Mouse (Mus musculus): Measurements from ENCODE around the gene Dynlt1b. TPM values are rescaled to one million over a fixed set of nuclear protein-coding genes. Genes with fewer than 3 reads are reported as not detected.
A peak's percentile ranks its signal among the peaks of the same experiment; 100 is the strongest.
"Not testable (repeated sequence)": the region's sequence is repeated elsewhere in the genome, so short reads cannot be mapped to it uniquely, and the experiment has no call there.

Dynlt1b gene
- polyA plus RNA-seq, 1 experiment from 2014 or later, result 923 TPM

DNA sequence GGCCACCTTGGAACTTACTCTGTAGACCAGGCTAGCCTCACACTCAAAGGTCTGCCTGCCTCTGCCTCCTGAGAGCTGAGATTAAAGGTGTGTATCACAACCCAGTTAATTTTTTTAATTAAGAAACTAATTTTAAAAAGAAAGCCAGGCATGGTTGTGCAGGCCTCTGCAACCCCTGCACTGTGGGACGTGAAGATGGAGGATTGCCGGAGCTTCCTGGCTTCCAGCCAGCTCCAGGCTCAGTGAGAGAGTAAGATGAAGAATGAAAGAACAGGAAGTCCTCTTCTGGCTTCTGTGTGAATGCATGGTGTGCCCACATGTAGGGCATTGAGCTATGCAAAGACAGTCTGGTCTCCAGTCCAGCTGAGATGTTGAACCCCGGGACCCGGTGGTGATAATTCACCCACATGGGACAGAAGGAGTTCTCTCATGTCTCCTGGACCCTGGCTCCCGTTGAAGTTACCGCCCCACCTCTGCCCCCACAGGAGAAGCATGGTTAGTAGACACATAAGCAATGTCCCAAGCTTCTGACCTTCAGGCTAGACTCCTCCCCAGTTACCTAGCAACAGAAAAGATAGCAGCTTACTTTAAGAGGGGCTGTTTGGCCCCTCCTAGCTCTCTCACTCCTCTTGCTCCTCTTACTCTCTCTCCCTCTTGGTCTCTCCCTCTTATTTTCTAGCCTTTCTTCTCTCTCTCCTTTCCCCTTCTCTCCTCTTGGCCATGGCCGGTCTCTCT is 51.1 kb downstream of the Dynlt1b start:
- not testable (repeated sequence) for H3K4me1 ChIP-seq (ENCODE audit: control insufficient read depth, insufficient read depth, low read length)
- peak; percentile 8 for DNase-seq (ENCODE audit: low spot score)

DNA sequence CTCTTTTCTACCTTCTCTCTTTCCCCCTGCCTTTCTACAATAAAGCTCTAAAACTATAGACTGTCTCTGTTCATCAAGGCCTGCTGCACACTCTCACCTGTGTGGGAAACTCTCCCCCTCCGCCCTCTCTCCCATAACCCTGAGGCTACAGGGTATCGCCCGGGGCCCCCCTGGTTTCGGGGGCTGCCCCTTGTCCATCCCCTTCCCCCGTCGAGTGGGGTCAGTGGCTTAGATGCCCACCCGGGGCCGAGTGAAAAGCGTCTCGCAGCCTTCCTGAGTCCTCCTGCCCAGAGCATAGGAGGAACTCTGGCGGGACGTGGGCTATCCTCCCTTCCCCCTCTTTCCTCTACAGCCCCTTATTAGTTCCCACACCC is 51.7 kb downstream of the Dynlt1b start:
- not testable (repeated sequence) for ATAC-seq (ENCODE audit: insufficient read depth, low FRiP score, low TSS enrichment); H3K9ac ChIP-seq (ENCODE audit: low read length); H3K9me3 ChIP-seq (ENCODE audit: control insufficient read depth, low read length); H3K4me3 ChIP-seq (ENCODE audit: low read depth, low read length); H3K27me3 ChIP-seq (ENCODE audit: control insufficient read depth, insufficient read depth, low read length); H3K27ac ChIP-seq (ENCODE audit: low read depth, low read length); H3K4me2 ChIP-seq (ENCODE audit: low read depth); H3K36me3 ChIP-seq (ENCODE audit: control insufficient read depth, insufficient read depth, low read length); H3K4me1 ChIP-seq (ENCODE audit: control insufficient read depth, insufficient read depth, low read length)
- 90% methylated on average over 12 of the region's 12 CpGs for WGBS
- peak; percentile 6 for DNase-seq (ENCODE audit: low spot score)

More for the DNA sequence above, 51.1 kb downstream of the Dynlt1b start:
- not testable (repeated sequence) for H3K27me3 ChIP-seq (ENCODE audit: control insufficient read depth, insufficient read depth, low read length); H3K9me3 ChIP-seq (ENCODE audit: control insufficient read depth, low read length); H3K4me3 ChIP-seq (ENCODE audit: low read depth, low read length); H3K36me3 ChIP-seq (ENCODE audit: control insufficient read depth, insufficient read depth, low read length); H3K9ac ChIP-seq (ENCODE audit: low read length); H3K27ac ChIP-seq (ENCODE audit: low read depth, low read length); ATAC-seq (ENCODE audit: insufficient read depth, low FRiP score, low TSS enrichment); H3K4me2 ChIP-seq (ENCODE audit: low read depth)
- 80% methylated on average over 3 of the region's 7 CpGs for WGBS

DNA sequence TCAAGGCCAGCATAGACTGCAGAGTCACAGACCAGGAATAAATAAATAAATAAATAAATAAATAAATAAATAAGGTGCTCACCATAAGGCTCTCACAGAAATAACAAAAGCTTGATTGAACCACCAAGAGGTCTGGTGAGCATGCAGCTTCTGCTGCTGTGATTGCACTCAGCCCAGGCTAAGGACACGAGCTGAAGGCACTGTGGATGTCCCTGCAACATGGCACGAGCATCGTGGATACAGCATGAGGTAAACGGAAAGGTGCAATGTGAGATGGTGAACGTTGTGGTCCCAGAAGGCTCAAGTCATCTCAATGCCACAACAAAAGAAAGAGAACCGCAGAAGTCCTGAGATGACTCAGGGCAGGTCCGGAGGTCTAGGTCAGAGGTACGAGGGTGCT is 52.3 kb downstream of the Dynlt1b start:
- ATAC-seq (ENCODE audit: insufficient read depth, low FRiP score, low TSS enrichment); H3K4me3 ChIP-seq (ENCODE audit: low read depth, low read length); H3K9ac ChIP-seq (ENCODE audit: low read length); H3K4me1 ChIP-seq (ENCODE audit: control insufficient read depth, insufficient read depth, low read length); H3K4me2 ChIP-seq (ENCODE audit: low read depth); H3K9me3 ChIP-seq (ENCODE audit: control insufficient read depth, low read length); H3K27ac ChIP-seq (ENCODE audit: low read depth, low read length); H3K36me3 ChIP-seq (ENCODE audit: control insufficient read depth, insufficient read depth, low read length); H3K27me3 ChIP-seq (ENCODE audit: control insufficient read depth, insufficient read depth, low read length): not testable (repeated sequence)
- DNase-seq (ENCODE audit: low spot score), result peak; percentile 2
- WGBS, result 89% methylated on average over 7 of the region's 8 CpGs

Other genes with a start within 250 kb of the Dynlt1b start
- 29.8 and 31.9 TPM in 2 replicates for gene Tmem181a, start 173.3 kb upstream of the Dynlt1b start, polyA plus RNA-seq (2014; fragmentation: Nextera tagmentation; extraction: Ambion mirVana)
- gene Dynlt1a, start 112.6 kb upstream of the Dynlt1b start, polyA plus RNA-seq (2014; fragmentation: Nextera tagmentation; extraction: Ambion mirVana), result 33.0 and 34.2 TPM in 2 replicates
- 29.8 and 39.6 TPM in 2 replicates for gene Dynlt1c, start 171.6 kb downstream of the Dynlt1b start, polyA plus RNA-seq (2014; fragmentation: Nextera tagmentation; extraction: Ambion mirVana)
- 329 and 335 TPM in 2 replicates for gene Dynlt1f, start 225.8 kb downstream of the Dynlt1b start, polyA plus RNA-seq (2014; fragmentation: Nextera tagmentation; extraction: Ambion mirVana)
- gene Sytl3, start 229.0 kb downstream of the Dynlt1b start, polyA plus RNA-seq (2014; fragmentation: Nextera tagmentation; extraction: Ambion mirVana), result 0.16 TPM in 1 of 2 replicates, not detected in the other

Measured in neural tube, embryonic 11.5 days (tissue).